Mouse (Mus musculus) hindbrain, embryonic 14.5 days (tissue): Measurements from ENCODE around the gene Fam19a1. TPM values are rescaled to one million over a fixed set of nuclear protein-coding genes. Genes with fewer than 3 reads are reported as not detected.

Source experiments
- ATAC-seq: fragments of 200-750 bp; cut with Nextera tagmentation; 2 replicates; pipeline ENCODE4 v1.8.0; 2017; ENCODE audit warnings: moderate number of reproducible peaks, mild to moderate bottlenecking, moderate TSS enrichment, moderate library complexity; ENCODE audit not compliant: low FRiP score
- DNase-seq: peaks from one replicate; pipeline ENCODE4 v3.0.0-alpha.2; 2015; ENCODE audit warnings: low spot score
- H3K27ac ChIP-seq: fragments of 300-500 bp; sonication (generic); 2 replicates; pipeline ENCODE4 v1.5.1; 2014; ENCODE audit warnings: mild to moderate bottlenecking, moderate library complexity
- H3K27me3 ChIP-seq: fragments of 300-500 bp; sonication (generic); 2 replicates; pipeline ENCODE4 v1.6.1; 2014; ENCODE audit warnings: mild to moderate bottlenecking, low read length, mixed read lengths; ENCODE audit not compliant: control insufficient read depth, insufficient read depth
- H3K36me3 ChIP-seq: fragments of 300-500 bp; sonication (generic); replicated peaks from 2 replicates; pipeline ENCODE4 v1.6.1; 2014; ENCODE audit not compliant: control insufficient read depth, insufficient read depth
- H3K4me1 ChIP-seq: fragments of 300-500 bp; sonication (generic); replicated peaks from 2 replicates; pipeline ENCODE4 v1.6.1; 2014; ENCODE audit warnings: antibody characterized with exemption, low read length, mixed read lengths; ENCODE audit not compliant: control insufficient read depth, insufficient read depth
- H3K4me2 ChIP-seq: fragments of 300-500 bp; sonication (generic); replicated peaks from 2 replicates; pipeline ENCODE4 v1.6.1; 2014; ENCODE audit warnings: mild to moderate bottlenecking, moderate library complexity
- H3K4me3 ChIP-seq: fragments of 300-500 bp; sonication (generic); replicated peaks from 2 replicates; pipeline ENCODE4 v1.5.1; 2014; ENCODE audit warnings: mild to moderate bottlenecking, low read length
- H3K9ac ChIP-seq: fragments of 300-500 bp; sonication (generic); 2 replicates; pipeline ENCODE4 v1.6.1; 2014
- H3K9me3 ChIP-seq: fragments of 300-500 bp; sonication (generic); 2 replicates; pipeline ENCODE4 v1.6.1; 2016; ENCODE audit warnings: low read length; ENCODE audit not compliant: control insufficient read depth
- WGBS: fragments of 180-500 bp; shearing (Covaris S2); extraction: QIAGEN DNeasy Blood & Tissue Kit; methylation state at CpG from one replicate; pipeline ENCODE4 v1.1.7; 2014; 5-methylcytosine and 5-hydroxymethylcytosine counted together
- polyA plus RNA-seq: library from polyadenylated mRNA; unstranded; fragments of >200 nt; fragmentation: Nextera tagmentation; extraction: Ambion mirVana; gene quantifications from 2 replicates; pipeline ENCODE4 v1.2.1, GENCODE M21; 2014

Fam19a1 gene
- polyA plus RNA-seq, 1 experiment from 2014 or later = 22.8 TPM

DNA sequence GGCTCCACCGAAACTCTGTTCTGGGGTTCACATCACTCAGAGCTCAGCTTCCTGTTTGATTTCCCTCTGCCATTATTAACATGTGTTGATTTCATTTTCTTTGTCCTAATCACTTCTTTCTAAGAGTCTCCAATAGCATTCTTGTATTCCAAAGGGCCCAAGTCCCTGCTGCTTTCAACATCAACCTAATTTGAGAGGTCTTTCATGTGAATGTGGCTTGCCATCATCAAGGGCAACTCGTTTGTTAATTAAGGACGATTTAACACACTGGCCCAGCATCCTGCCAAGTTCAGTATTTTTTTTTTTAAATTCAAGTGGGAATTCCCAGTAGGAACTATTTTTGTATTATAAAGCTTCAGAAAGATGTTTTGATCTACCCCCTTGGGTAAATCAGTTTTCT, 263.8 kb downstream of the Fam19a1 start:
- H3K9me3 ChIP-seq = no peaks in the 10 kb centered on the region
- no peak overlapping the region for H3K27ac ChIP-seq
- no peaks in the 10 kb centered on the region for H3K4me1 ChIP-seq
- H3K36me3 ChIP-seq = no peaks in the 10 kb centered on the region
- H3K4me2 ChIP-seq = no peak overlapping the region
- no peak for ATAC-seq
- 63% methylated on average over 3 of the region's 3 CpGs for WGBS
- no peak overlapping the region for H3K4me3 ChIP-seq
- DNase-seq = no peak
- no peaks in the 10 kb centered on the region for H3K27me3 ChIP-seq
- H3K9ac ChIP-seq = no peak overlapping the region

- Histone ChIP-seq H3K27me3 (no peaks in the 10 kb centered on the region), H3K27ac (no peak overlapping the region), H3K9ac (no peak overlapping the region), H3K4me3 (no peak overlapping the region), H3K36me3 (no peaks in the 10 kb centered on the region), H3K4me2 (no peak overlapping the region), H3K9me3 (no peaks in the 10 kb centered on the region), H3K4me1 (no peaks in the 10 kb centered on the region)
- WGBS = 47% methylated on average over 4 of the region's 4 CpGs
- no peak for DNase-seq
- ATAC-seq = no peak
These were observed 266.3 kb downstream of the Fam19a1 start for GRCm38 (mm10) chr6:96379229-96379628.

- no peaks in the 10 kb centered on the region for H3K4me1 ChIP-seq
- no peak for DNase-seq
- H3K36me3 ChIP-seq = no peaks in the 10 kb centered on the region
- H3K4me3 ChIP-seq = no peak overlapping the region
- H3K27me3 ChIP-seq = no peaks in the 10 kb centered on the region
- H3K4me2 ChIP-seq = no peak overlapping the region
- no peak for ATAC-seq
- no peaks in the 10 kb centered on the region for H3K9me3 ChIP-seq
- no peak overlapping the region for H3K27ac ChIP-seq
- WGBS = 57% methylated on average over 1 of the region's 1 CpGs
- no peak overlapping the region for H3K9ac ChIP-seq
These were observed 271.5 kb downstream of the Fam19a1 start for GRCm38 (mm10) chr6:96384441-96384840.

DNA sequence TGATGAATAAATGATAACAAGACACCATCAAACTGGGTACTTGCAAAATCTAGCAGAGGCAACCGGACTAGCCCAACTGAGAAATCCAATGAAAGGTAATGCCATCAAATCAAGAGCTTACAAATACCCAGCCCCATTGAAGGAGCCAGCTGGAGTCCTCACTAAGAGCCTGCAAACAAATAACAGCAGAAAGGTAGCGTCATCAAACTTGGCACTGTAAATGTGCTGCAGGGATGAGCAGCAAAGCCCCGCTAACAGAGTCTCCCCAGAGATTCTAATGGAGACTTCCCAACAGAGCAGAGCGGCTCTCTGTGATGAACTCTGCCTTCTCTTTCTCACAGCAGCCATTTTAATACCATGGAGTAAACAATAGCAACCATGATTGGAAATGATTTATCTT, 305.9 kb downstream of the Fam19a1 start:
- Histone ChIP-seq H3K4me1 (peaks cover 10% of the 10 kb centered on the region; the same call in 1 of the 2 replicates), H3K4me3 (no peak overlapping the region), H3K27me3 (no peaks in the 10 kb centered on the region), H3K4me2 (no peak overlapping the region), H3K9me3 (no peaks in the 10 kb centered on the region), H3K9ac (no peak overlapping the region), H3K36me3 (no peaks in the 10 kb centered on the region), H3K27ac (no peak overlapping the region)
- 63% methylated on average over 4 of the region's 4 CpGs for WGBS
- peak; percentile 21; the same call in 1 of the 2 replicates for ATAC-seq
- DNase-seq = no peak

DNA sequence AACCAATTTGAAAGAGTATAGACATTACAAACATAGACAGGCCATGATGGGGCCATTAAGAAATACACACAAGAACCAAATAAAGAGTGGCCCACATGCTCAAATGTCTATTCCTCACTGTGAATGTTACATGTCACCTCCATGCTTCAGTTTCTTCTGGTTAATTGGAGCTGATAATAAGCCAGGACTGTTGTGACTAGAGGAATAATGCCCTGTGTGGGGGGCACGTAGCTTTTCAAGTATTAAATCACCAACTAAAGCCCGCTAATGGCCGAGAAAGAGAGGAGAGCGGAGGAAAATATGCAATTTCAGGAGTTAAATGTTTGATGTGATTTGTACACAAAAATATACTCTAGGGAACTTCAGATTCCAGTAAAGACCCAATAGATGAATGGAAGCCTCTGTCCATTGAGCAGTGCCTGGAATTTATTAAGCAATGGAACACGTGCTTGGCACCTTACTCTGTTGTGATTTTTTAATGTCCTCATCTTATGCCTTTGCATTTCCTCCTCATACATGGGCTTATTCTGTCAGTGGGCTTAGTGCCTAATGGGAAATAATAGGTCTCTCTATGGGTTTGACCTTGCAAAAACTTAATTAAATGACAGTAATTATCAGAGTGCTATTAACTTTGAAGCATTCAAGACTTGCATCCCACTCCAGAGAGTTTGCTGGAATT, 306.9 kb downstream of the Fam19a1 start:
- WGBS = 50% methylated on average over 5 of the region's 5 CpGs
- no peak for DNase-seq
- no peaks in the 10 kb centered on the region for H3K36me3 ChIP-seq

GRCm38 (mm10) chr6:96420515-96420914, 307.6 kb downstream of the Fam19a1 start:
- Histone ChIP-seq H3K9ac (no peak overlapping the region), H3K4me3 (no peak overlapping the region), H3K4me2 (no peak overlapping the region), H3K9me3 (no peaks in the 10 kb centered on the region), H3K36me3 (no peaks in the 10 kb centered on the region), H3K27ac (no peak overlapping the region), H3K4me1 (peaks cover 10% of the 10 kb centered on the region; the same call in 1 of the 2 replicates), H3K27me3 (no peaks in the 10 kb centered on the region)
- ATAC-seq (no peak; the same call in 1 of the 2 replicates), DNase-seq (no peak)
- WGBS = 14% methylated on average over 2 of the region's 2 CpGs

More for the DNA sequence above, 306.9 kb downstream of the Fam19a1 start:
- H3K4me1 ChIP-seq = peaks cover 10% of the 10 kb centered on the region; the same call in 1 of the 2 replicates
- H3K9me3 ChIP-seq = no peaks in the 10 kb centered on the region
- H3K27me3 ChIP-seq = no peaks in the 10 kb centered on the region
- H3K27ac ChIP-seq = no peak overlapping the region
- no peak overlapping the region for H3K9ac ChIP-seq
- no peak overlapping the region for H3K4me3 ChIP-seq
- H3K4me2 ChIP-seq = no peak overlapping the region
- no peak; the same call in 1 of the 2 replicates for ATAC-seq

GRCm38 (mm10) chr6:96429390-96429789, 316.4 kb downstream of the Fam19a1 start:
- Histone ChIP-seq H3K9ac (no peak overlapping the region), H3K27me3 (no peaks in the 10 kb centered on the region), H3K4me2 (no peak overlapping the region), H3K9me3 (no peaks in the 10 kb centered on the region), H3K27ac (no peak overlapping the region), H3K36me3 (no peaks in the 10 kb centered on the region), H3K4me3 (no peak overlapping the region), H3K4me1 (no peaks in the 10 kb centered on the region)
- ATAC-seq (no peak), DNase-seq (no peak)
- WGBS = 42% methylated on average over 6 of the region's 6 CpGs

- WGBS = 84% methylated on average over 3 of the region's 3 CpGs
- no peak overlapping the region for H3K9ac ChIP-seq
- H3K4me1 ChIP-seq = no peaks in the 10 kb centered on the region
These were observed 319.4 kb downstream of the Fam19a1 start for GRCm38 (mm10) chr6:96432397-96432796.

DNA sequence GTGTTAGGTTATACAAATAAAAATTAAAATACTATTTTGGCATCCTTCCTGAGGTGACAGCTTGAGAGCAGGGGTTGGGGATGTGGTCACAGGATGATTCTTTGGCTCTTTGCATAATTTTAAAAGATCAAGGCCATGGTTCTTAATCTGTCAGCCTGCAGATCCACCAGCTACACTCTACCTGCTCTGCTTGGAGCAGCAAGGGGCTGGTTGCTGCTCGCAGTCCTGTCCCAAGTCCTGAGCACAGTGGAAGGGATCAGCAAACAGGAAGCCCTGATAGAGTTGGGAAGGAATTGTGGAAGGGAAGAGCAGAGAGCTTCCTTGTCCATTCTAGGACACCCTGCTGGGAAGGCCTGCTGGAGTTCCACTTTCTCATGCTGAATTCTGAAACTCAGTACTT, 320.9 kb downstream of the Fam19a1 start:
- no peak overlapping the region for H3K4me3 ChIP-seq
- no peak for DNase-seq
- no peak overlapping the region for H3K27ac ChIP-seq
- no peaks in the 10 kb centered on the region for H3K36me3 ChIP-seq
- 90% methylated on average over 1 of the region's 1 CpGs for WGBS
- no peak overlapping the region for H3K4me2 ChIP-seq
- no peaks in the 10 kb centered on the region for H3K4me1 ChIP-seq
- H3K9me3 ChIP-seq = no peaks in the 10 kb centered on the region
- ATAC-seq = no peak
- no peaks in the 10 kb centered on the region for H3K27me3 ChIP-seq
- no peak overlapping the region for H3K9ac ChIP-seq

More at GRCm38 (mm10) chr6:96432397-96432796, 319.4 kb downstream of the Fam19a1 start:
- Histone ChIP-seq H3K27ac (no peak overlapping the region), H3K4me2 (no peak overlapping the region), H3K27me3 (no peaks in the 10 kb centered on the region), H3K36me3 (no peaks in the 10 kb centered on the region), H3K9me3 (no peaks in the 10 kb centered on the region), H3K4me3 (no peak overlapping the region)
- DNase-seq = no peak
- ATAC-seq = no peak
